Mouse (Mus musculus) R1 (cell line): Measurements from ENCODE around the gene Ube2c.
A peak's percentile ranks its signal among the peaks of the same experiment; 100 is the strongest.

ENCODE experiments used
- DNase-seq: peaks from one replicate; pipeline ENCODE4 v3.0.0-alpha.2; 2018; ENCODE audit warnings: low read depth, low spot score

The Ube2c gene

GRCm38 (mm10) chr2:164769258-164770037 lies at the start of gene Ube2c:
TSS of gene Ube2c (plus strand) at chr2:164769898.
- DNase-seq = peak; percentile 100

GRCm38 (mm10) chr2:164723276-164723675 lies 46.4 kb upstream of the Ube2c start:
- peak; percentile 74 for DNase-seq

DNA sequence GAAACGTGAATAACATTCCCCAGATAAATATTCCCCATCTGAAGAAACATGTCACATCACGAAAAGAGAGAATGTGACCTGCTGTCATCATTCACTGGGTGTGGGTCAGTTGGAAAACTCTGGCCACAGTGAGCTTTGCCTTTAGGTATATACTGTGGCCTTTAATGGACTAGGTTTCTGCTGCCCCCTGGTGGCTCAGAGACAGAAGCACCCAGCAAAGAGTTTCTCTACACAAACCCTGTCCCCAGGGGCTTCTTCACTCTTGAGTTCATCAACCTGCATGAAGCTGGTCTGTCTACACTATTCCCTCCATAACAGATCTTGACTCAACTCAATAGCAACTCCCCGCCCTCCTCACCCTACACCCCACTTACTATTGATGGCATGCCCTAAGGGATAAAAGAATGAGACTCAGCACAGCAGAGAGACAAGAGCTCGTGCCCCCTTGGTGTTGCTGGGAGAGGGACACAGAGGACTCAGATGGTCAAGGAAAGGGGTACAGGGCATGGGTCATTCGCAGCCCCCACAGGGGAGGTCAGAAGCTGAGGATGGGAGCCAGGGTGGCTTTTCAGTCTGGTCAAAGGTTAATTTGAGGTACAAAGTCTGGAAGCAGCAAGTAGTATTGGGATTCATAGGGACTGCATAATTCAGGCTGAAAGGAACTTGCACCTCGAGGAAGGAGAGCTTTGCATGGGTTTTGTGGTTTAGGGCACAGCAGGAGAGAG lies 43.6 kb upstream of the Ube2c start:
- peak; percentile 66 for DNase-seq

DNA sequence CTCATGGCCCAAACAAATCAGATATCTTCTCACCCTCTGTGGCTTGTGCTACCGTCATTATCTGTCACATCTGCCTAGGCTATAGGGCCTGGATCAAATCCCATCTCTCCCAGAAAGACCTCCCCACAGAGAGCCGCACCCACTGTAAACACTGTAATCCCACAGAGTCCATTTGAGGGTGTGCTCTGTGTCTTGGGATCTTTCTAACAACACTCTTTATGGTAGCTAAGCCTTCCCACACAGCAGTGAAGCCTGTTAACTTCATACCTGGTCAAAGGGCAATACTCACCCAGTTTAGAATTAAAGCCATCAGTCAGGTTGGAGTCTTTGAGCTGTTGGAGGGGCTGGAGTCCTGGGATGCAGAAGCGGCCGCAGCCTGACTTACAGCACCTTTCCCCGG lies 38.0 kb upstream of the Ube2c start:
- no peak for DNase-seq

DNA sequence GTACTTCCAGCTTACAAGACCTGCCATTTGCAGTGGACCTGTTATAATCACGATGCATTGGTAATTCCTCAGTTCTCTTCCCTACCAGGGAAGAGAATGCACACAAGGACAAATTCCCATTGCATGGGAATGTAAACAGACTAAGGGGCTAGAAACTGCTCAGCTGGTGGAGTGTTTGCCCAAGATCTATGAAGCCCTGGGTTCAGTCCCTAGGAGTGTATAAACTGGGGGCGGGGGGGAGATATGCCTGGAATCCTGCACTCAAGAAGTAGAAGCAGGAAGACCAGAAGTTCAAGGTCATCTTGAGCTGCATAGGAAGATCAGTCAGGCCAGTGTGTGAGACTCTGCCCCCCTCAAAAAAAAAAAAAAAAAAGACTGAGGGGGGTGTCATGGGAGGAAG lies 36.4 kb upstream of the Ube2c start:
- no peak for DNase-seq

- no peak for DNase-seq
These were observed 34.9 kb upstream of the Ube2c start for GRCm38 (mm10) chr2:164734839-164735238.

- no peak for DNase-seq
These were observed 34.3 kb upstream of the Ube2c start for GRCm38 (mm10) chr2:164735446-164735845.

DNA sequence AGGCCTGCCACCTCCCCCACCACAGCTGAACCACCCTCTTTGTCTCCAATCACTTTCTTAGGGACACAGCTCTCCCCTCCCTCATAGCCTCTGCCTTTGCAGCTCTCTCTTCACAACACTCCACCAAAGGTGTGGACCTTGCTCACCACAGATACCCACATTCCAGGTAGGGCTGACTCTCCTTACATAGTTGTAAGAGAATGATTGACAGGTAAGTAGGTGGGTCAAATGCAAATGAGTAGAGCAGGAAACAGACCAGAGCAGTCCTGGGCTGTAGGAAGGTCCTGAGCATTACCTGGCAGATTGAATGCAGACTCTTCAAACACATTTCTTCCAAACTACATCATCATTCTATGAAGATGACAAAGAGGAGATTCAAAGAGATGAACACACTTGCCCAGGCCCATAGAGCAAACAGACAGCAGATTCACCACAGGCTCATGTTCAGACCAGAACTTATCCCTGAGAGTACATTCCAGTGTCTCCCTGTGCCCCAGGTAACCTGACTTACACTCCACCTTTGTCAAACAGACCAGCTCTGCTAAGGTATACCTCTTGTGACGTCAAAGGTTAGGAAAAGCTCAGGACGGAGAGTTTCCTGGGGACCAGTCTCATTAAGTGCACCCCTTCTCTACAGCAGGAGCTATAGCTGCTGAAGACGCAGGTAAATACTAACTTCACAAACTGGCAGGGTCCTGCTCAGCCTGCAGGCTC lies 32.2 kb upstream of the Ube2c start:
- DNase-seq = peak; percentile 21

GRCm38 (mm10) chr2:164739876-164740275 lies 29.8 kb upstream of the Ube2c start:
- DNase-seq = no peak

- no peak for DNase-seq
These were observed 24.7 kb upstream of the Ube2c start for GRCm38 (mm10) chr2:164744987-164745386.

- DNase-seq = peak; percentile 92
These were observed 23.7 kb upstream of the Ube2c start, which contains the start of the genes Wfdc3 and Dnttip1 for GRCm38 (mm10) chr2:164745843-164746479. TSS of gene Wfdc3 (minus strand) at chr2:164745931. TSS of gene Dnttip1 (plus strand) at chr2:164745983.

- DNase-seq = no peak
These were observed 23.0 kb upstream of the Ube2c start for GRCm38 (mm10) chr2:164746693-164747092.

DNA sequence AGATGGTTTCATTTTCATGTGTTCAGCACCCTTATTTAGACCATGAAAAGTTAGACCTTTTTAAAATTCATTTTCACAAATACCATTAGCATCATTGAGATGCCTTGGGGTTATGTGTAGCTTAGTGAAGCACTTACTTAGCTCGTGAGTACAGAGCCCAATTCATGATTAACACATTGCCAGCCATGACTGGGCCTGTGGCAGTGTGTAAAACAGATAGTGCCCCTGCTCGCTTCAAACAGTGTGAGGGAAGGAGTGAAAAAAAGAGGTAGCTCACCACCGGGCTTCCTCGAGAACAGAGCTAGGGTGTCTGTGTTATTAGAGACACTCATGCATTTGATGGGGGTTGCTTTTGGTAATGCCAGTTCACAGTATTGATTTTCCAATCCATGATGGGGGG lies 21.5 kb upstream of the Ube2c start:
- DNase-seq = no peak

DNA sequence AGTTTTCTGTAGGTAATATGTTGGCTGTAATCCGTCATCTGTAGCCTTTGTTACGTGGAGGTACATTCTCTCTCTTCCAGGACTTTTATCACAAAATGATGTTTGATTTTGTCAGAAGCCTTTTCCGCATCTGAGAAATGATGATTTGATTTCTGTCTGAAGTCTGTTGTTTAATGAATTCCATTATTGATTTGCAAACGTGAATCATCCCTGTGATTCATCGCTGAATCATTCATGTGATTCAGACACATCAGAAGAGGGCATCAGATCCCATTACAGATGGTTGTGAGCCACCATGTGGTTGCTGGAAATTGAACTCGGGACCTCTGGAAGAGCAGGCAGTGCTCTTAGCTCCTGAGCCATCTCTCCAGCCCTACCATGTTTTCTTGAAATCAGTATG lies 20.7 kb upstream of the Ube2c start:
- DNase-seq = no peak

- DNase-seq = no peak
These were observed 17.2 kb upstream of the Ube2c start for GRCm38 (mm10) chr2:164752454-164752853.

DNA sequence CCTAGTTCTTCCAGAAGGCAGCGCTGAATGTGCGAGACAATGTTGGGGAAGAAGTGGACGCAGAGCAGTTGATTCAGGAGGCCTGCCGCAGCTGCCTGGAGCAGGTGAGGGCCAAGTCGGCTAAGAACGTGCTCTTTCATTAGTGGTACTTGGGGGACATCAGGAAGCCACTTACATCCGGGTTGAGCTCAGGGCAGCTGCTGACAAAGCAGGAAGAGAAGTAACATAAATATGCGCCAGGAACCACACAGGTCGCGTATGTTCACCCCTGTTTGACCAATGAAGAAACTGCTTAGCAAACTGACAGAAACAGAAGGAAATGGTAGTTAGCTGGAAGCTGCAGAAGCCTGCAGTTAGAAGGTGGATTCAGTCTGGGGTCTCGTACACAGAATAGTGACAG lies 15.6 kb upstream of the Ube2c start:
- no peak for DNase-seq

- no peak for DNase-seq
These were observed 14.9 kb upstream of the Ube2c start for GRCm38 (mm10) chr2:164754800-164755199.

- no peak for DNase-seq
These were observed 11.9 kb upstream of the Ube2c start for GRCm38 (mm10) chr2:164757841-164758240.

DNA sequence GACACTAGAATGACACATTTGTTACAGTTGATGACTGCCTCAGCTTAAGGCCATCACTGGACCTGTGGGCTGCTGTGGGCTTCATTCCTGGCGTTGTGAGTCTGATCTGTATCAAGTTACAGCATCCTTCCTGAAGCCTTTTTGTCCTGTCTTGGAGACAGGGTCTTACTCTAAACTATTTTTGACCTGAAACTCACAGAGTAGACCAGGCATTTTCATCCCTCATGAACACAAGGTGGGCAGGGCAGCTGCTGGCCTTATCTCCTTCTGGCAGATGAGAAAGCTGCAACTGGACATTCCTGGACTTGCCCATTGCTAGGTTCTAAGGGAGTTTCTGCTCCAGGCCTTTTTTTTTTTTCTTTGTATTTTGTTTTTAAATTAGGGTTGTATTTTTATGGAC lies 11.0 kb upstream of the Ube2c start:
- no peak for DNase-seq

DNA sequence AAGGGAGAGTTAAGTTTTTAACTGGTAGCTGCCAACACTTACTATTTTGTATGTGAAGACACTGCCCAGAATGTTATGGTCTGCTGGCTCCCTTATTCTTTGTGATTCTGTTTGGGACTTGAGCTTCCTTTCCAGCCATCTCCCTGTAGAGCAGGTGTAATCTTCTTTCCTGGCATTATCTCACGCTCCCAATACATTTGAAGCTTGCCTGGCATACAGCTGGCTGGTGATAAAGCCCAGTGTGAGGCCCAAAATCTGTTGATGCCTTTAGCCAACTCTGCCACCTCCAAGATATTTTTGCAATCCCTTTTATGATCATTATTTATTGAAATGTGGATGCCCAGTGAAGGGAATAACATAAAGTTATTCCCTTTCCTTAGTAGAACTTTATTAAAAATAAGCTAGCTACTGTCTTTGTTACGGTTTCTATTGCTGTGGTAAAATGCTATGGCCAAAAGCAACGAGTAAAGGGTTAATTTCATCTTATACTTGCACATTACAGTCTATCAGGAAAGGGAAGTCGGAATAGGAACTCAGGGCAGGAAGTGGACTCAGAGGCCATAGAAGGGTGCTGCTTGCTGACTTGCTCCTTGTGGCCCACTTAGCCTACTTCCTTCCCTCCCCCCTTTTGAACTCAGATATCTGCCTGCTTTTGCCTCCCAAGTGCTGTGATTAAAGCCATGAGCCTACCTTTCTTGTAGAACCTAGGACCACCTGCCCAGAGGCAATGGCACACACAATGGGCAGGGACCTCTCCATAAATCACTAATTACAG lies 9.5 kb upstream of the Ube2c start:
- no peak for DNase-seq

DNA sequence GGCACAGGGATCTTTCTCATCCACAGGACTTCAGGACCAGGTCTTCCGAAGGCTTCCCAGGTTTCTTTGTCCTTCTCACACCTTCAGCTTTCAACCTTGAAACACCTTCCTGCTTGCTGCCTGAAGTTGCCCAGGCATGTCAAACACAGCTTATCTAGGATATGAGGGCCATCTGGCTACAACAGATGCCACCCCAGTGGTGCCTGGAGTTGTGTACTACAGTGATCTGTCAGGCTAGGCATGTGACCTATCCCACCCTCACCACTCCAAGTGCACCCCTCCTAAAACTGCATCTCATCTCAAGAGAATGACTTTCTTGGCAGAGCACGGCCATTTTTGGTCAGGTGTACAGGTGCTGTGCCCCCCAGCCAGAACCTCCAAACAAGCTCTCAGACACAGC lies 8.2 kb upstream of the Ube2c start:
- DNase-seq = peak; percentile 46
